Mouse (Mus musculus) brown adipose tissue, adult 24 weeks (tissue): ENCODE data around the gene Teddm2. TPM values are rescaled to one million over a fixed set of nuclear protein-coding genes. Genes with fewer than 3 reads are reported as not detected.

Experiments used
- H3K27ac ChIP-seq: fragments of 200-500 bp; replicated peaks from 2 replicates; pipeline ENCODE4 v1.5.1; 2012; ENCODE audit warnings: low read depth, mild to moderate bottlenecking, low read length
- H3K4me1 ChIP-seq: fragments of 200-500 bp; 2 replicates; pipeline ENCODE4 v1.6.1; 2012; ENCODE audit warnings: low read length, mixed read lengths; ENCODE audit not compliant: control insufficient read depth, insufficient read depth, insufficient read length
- H3K4me3 ChIP-seq: fragments of 200-500 bp; 2 replicates; pipeline ENCODE4 v1.5.1; 2012; ENCODE audit warnings: low read depth, mild to moderate bottlenecking, low read length, moderate library complexity; ENCODE audit not compliant: insufficient read depth
- polyA plus RNA-seq: library from polyadenylated mRNA; stranded (reverse); fragments of >200 nt; gene quantifications from 2 replicates; pipeline ENCODE4 v1.2.4, GENCODE M21; 2012; ENCODE audit not compliant: missing spikeins, insufficient read depth, insufficient read length

The Teddm2 gene
- 0.58 TPM in 1 of 2 replicates, not detected in the other for polyA plus RNA-seq

DNA sequence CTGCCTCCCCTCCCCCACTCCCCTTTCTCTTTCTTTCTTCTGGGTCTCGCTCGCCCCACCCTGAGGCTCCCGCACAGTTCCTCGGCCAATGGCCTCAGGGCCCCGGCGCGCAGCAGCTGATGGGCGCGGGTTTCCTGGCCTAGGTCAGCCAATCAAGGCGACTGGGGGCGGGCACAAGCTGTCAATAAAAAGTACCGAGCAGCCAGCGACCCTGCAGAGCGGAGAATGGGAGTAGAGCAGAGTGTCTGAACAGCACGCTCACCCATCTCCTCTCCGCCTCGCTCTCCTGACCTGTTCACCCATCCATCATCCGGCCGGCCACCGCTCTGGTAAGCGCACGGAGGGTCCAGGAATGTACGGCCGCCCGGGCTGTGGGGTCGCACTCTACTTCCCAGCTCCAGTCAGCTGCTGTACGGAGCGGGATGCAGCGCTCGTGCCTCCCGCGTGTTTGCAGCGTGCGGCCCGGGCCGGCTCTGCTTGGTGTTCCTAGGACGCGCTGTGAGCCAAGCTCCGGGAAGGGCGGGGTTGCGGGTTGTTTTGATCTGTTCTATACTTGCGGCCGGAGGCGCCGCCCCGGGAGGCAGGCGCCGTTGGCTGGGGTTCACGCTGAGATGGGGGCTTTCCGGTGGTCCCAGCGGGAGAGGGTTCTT is at the start of gene Teddm2, which contains the start of gene Glul:
Gene Teddm2 (minus strand): TSS at position 498 of the 650 bp plus-strand sequence.
Gene Glul (plus strand): TSS at position 214 of the 650 bp plus-strand sequence.
- peak within 1 kb of the TSS; percentile 62 for H3K27ac ChIP-seq
- H3K4me3 ChIP-seq: peak within 1 kb of the TSS; percentile 77
- peaks cover 7% of the 10 kb centered on the region for H3K4me1 ChIP-seq

DNA sequence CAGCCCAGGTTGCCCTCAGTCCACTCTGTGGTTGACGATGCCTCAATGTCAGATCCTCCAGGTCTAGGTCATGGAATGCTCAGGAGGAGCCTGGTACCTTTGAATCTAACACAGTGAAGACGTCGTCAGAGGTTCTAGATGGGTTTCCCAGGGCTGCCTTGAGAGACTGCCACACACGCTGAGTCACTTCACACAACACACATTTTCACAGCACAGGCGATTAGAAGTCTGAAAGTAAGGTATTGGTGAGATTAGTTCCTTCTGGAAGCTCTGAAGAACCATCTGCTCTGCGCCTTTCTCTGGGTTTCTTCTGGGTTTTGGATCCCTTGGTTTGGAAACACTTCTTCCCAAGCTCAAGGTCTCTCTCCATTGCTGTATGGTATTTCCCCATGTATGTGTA is 47.8 kb upstream of the Teddm2 start:
- no peak overlapping the region for H3K4me3 ChIP-seq

DNA sequence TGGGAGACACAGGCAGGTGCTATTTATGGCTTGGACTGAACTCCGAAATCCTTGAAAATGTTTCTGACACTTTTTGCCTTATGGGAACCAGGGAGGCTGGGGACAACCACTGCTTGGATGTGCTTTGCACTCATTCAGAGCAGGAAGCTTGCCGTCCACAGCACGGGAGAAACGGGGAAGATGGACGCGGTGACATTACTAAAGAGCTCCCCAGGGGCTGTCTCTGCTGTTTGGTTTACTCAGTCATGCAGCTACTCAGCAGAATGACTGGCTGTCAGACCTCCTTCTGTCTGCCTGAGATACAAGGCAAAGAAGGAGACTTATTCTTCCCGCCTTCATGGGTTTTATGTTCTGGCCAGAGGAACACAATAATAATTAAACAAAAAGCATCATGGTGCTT is 46.9 kb upstream of the Teddm2 start:
- H3K4me3 ChIP-seq: no peak overlapping the region
- H3K4me1 ChIP-seq: no peaks in the 10 kb centered on the region
- H3K27ac ChIP-seq: no peak overlapping the region

More for the DNA sequence above, 47.8 kb upstream of the Teddm2 start:
- no peaks in the 10 kb centered on the region for H3K4me1 ChIP-seq
- H3K27ac ChIP-seq: no peak overlapping the region

DNA sequence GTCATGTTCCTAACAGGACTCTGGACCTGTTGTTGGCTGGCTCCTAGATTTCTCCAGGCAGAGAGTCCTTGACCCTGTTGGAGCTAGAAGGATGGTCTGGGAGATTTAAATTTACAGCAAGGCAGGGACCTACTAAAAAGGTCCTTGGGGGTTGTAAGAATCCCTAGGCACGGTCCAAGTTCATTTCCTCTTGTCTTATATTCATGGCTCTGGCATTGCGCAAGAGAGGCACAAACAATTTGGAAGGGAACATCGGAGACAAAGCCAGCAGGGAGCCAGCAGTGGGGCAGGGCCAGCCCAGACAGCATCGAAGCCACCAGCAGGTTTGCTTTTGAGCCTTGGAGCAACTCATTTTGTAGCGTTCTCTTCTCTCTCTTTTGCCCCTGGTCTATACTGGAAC is 45.2 kb upstream of the Teddm2 start:
- no peak overlapping the region for H3K27ac ChIP-seq
- no peaks in the 10 kb centered on the region for H3K4me1 ChIP-seq
- H3K4me3 ChIP-seq: no peak overlapping the region

DNA sequence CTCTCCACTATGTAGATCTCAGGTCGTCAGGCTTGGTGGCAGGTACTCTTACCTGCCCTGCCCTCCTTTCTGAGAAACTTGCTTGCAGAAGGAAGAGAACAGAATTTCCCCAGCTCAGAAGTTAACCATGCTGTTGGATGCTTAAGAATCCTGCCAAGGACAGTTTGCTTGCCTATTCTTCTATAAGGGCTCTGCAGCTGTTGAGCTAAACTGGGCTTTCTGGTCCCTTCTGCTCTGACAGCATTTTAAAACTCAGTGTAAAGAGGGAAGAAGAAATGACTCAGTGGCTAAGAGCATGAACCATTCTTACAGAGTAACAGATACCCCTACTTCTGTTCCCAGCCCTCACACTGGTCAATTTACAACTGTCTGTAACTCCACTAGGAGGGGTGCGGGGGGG is 41.0 kb upstream of the Teddm2 start:
- Histone ChIP-seq H3K4me3 (no peak overlapping the region), H3K27ac (no peak overlapping the region), H3K4me1 (no peaks in the 10 kb centered on the region)

DNA sequence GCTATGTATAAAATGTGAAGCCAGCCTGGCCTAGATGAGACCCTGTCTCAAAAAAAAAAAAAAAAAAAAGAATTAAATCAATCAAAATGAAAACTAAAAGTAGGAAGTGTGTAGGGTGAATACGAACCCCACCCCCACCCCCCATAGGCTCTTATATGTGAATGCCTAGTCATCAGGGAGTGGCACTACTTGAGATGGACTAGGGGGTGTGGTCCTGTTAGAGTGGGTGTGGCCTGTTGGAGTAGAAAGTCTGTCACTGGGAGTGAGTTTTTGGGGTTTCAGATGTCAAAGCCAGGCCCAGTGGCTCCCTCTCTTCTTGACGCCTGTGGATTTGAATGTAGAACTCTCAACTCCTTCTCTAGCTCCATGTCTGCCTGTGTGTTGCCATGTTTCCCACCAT is 37.0 kb upstream of the Teddm2 start:
- Histone ChIP-seq H3K4me3 (no peak overlapping the region), H3K27ac (no peak overlapping the region), H3K4me1 (no peaks in the 10 kb centered on the region)

DNA sequence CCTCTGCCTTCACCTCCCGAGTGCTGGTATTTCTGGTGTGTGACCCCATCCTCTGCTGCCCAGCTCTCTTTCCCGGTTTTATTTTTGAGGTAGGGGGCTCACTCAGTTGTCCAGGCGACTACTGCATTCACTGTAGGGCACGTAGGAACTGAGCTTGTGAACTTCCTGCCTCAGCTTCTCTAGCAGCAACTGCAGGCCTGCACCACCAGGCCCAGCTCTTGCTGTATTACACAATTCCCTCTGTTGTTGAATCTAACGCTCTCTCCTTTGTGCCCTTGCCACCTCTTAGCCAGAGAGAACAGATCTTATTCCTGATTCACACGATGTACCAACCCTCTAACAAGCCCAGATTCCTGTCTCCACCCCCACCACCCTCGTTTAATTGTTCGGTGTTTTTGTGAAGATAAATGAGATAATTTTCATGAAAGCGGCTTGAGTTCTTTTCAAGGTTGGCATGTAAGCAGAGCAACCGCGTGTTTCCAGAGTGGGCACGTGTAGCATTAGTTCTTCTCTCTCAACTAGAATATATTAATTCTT is 35.9 kb upstream of the Teddm2 start:
- Histone ChIP-seq H3K4me3 (no peak overlapping the region), H3K4me1 (no peaks in the 10 kb centered on the region), H3K27ac (no peak overlapping the region)

DNA sequence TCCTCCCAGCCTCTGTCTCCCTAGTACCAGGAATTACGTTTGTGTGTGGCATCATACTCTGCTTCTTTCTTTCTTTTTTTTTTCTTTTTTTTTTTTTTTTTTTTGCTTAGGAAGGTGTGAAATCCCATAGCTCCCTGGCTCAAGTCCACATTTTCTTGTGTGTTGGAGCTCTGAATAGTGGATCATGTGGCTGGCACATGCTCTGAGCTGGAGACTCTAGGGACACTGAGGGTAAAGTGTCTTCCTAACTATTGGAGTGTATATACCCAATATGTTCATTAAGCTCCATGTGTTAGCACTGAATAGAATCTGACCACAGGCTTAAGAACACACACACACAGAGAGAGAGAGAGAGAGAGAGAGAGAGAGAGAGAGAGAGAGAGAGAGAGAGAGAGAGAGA is 33.7 kb upstream of the Teddm2 start:
- no peak overlapping the region for H3K4me3 ChIP-seq
- H3K27ac ChIP-seq: no peak overlapping the region

DNA sequence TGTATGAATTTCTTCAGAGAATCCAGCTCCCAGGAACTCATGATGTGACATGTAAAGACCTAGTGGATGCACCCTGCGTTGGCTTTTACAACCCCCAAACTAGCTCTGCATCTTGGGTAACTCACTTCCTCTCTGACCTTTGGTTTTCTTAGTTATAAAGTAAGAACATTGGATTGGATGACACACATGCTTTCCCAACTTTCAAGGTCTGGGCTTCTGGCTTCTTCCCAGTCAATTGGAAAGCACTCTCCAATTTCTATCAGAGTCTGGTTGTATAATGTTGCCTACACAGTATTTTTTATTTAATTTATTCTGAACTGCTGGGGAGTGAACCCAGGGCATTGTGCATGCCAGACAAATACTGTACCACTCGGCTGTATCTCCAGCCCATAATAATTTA is 30.4 kb upstream of the Teddm2 start:
- Histone ChIP-seq H3K27ac (no peak overlapping the region; the same call in 1 of the 2 replicates), H3K4me1 (peaks cover 3% of the 10 kb centered on the region; the same call in 1 of the 2 replicates)

More for the DNA sequence above, 33.7 kb upstream of the Teddm2 start:
- H3K4me1 ChIP-seq: peaks cover 3% of the 10 kb centered on the region; the same call in 1 of the 2 replicates

DNA sequence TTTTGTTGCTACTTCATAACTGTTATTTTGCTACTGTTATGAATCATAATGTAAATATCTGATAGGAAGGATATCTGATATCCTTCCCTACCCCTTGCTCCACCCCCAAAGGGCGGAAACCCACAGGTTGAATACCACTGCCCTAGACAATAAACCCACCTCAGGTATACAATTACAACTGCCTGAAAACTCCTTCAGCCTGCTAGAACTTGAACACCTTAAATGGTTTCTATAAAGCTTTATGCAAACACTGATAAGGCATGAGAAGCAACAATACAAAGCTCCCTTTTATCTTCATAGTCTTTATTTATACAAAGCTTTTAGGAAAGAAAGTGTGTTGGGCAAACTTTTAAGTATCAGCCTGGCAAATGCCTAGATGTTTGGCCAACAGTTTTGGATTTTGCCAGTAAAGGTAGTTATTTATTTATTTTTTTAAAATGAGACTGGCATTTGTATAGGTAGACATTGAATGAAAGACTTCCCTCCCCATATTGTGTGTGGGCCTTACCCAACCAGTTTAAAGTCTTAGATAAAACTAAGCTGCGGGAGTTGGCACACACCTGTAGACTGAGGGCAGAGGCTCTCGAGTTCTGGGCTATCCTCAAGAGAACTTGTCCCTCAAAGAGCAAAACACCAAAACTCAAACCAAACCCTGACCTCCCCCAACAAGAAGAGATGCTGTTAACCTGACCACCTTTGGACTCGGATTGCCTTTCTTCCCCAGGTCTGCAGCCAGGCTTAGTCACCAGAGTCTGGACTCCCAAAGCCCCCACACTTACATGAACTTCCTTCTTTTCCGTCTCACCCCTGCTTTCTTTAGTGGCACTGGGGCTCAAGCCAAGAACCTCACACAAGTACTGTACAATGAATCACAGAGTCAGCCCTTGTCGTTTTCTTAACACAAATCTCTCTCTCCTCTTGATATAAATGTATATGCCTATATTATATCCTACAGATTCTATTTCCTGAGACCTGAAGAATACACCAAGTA is 24.7 kb upstream of the Teddm2 start:
- 0 out of 2 replicates have a peak, but pooled peaks cover 4% of the 10 kb centered on the region for H3K4me1 ChIP-seq
- no peak overlapping the region for H3K4me3 ChIP-seq
- H3K27ac ChIP-seq: no peak overlapping the region

More for the DNA sequence above, 30.4 kb upstream of the Teddm2 start:
- H3K4me3 ChIP-seq: no peak overlapping the region

DNA sequence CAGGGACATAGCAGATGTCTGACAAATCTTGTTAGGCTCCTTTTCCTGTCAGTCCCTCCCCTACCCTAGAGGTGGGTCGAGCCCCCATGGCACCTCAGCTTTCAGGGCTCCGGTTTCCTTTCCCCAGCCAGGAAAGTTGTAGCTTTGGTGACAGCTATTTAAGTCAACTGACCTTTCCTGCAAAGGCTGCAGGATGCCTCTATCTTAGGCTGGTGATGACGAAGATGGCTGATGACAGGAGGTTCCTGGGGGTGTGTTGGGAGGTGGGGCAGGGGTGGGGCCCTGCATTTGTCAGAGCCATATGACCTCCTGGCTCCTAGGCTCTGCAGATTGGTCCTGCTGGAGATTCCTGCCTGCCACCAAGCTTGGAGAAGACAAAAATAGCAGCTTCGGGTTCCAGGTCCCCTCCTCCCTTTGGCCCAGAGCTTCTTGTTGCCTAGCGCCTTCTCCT is 22.6 kb upstream of the Teddm2 start:
- Histone ChIP-seq H3K4me1 (peaks cover 7% of the 10 kb centered on the region), H3K27ac (no peak overlapping the region)

DNA sequence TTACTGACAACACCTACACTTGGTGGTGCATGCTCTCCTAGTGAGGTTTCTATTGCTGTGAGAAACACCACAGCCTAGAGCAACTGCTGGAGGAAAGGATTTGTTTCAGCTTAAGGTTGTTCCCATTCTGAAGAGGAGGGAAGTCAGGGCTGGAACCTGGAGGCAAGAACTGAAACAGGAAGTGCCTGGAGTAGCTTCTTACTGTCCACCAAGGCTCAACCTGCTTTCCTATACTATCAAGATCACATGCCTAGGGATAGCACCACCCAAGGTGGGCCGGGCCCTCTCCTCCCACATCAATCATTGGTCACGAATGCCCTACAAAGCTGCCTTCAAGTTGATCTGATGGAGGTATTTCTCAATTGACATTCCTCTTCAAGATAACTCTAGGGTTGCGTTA is 21.6 kb upstream of the Teddm2 start:
- Histone ChIP-seq H3K27ac (no peak overlapping the region), H3K4me1 (peaks cover 7% of the 10 kb centered on the region), H3K4me3 (no peak overlapping the region)

More for the DNA sequence above, 22.6 kb upstream of the Teddm2 start:
- no peak overlapping the region for H3K4me3 ChIP-seq

DNA sequence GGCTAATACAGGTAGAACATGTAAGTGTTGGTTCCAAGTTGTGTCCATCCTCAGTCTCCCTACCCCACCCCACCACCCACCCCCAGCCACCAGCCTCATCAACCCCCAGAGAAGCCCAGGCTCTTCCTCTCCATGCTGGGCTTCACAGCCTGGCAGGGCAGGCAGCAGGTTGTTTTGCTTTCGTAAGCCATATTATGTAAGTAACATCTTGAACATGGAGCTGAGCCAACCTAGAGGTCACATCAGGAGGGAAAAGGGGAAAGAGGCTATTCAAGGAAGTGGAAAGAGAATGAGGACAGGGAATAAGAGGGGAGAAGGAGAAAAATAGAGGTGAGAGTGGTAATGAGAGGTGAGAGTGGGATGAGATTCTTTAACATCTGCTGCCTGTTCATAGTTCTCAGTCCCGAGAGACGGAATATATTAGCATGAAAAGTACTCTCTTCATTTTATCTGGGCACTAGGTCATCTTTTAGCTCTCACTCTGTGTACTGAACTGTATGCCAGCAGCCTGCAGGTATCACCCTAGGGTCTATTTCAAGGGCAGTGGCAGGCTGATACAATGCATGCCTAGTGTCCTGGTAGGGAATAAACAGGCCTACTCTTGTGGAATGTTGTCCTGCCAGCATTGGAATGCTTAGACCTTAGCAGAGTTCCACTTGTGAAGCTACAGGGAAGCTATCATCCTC is 18.6 kb upstream of the Teddm2 start:
- Histone ChIP-seq H3K4me3 (no peak overlapping the region), H3K27ac (peak overlapping the region; percentile 60), H3K4me1 (peaks cover 11% of the 10 kb centered on the region)

DNA sequence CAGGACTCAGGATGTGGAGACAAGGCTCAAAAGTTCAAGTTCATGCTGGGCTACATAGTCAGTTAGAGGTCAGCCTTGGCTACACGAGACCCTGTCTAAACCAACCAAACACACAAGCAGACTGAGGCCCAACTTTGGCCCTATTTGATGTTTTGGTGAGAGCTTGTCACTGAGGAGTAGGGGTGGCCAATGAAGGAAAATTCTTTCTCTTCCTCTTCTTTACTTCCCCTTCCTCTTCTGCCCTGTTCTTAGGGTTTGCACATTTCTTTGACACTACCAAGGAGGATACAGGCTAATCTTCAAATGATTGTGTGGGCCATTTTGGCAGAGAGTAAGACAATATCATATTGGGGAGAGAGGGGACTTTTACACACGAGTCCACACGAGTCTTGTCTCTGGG is 13.8 kb upstream of the Teddm2 start:
- H3K4me3 ChIP-seq: no peak overlapping the region
- peak overlapping the region; percentile 61 for H3K27ac ChIP-seq
- peaks cover 5% of the 10 kb centered on the region for H3K4me1 ChIP-seq
